Comparison of ENCODE assay signal across 11 mouse cellular contexts in the genomic region with DNA sequence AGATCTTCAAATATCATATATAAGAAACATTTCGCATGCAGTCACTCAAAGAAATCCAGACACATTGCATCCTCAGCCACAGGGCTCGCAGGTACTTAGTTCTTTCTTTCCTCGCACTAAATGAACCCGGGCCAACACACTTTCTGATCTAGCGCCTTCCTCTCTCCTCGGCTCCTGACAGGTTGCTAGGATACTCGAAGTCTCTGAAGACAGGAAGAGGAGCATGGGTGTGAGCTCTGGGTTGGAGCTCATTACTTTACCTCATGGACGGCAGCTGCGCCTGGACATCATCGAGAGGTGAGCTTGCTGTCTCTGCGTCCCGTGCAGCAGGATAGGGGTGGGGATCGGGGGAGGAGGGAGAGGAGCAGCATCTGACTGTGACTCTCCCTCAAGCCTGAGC.
DNase-seq lines count a peak whose midpoint lies in the region; ATAC-seq and TF ChIP-seq lines count a peak whose summit lies in the region.
"Had no signal": no experiment of that assay in that cellular context is flagged by ENCODE, and none has a peak within 500 bp of the region (broad histone marks: within the 10 kb centered on the region; RNA-seq: fewer than 3 reads in every experiment).

No protein-coding gene starts in this region.

- TF ChIP-seq CTCF in brain, embryonic 14.5 days (IDR thresholded peaks at IDR 0.05; ENCODE audit: borderline replicate concordance, extremely low read depth, insufficient read depth, insufficient read length): no peak
- TF ChIP-seq CTCF in kidney, adult 2 months (conservative IDR thresholded peaks at IDR 0.05; ENCODE audit: insufficient read depth, insufficient read length, low read depth, low read length): no peak

- ATAC-seq in embryonic facial prominence, embryonic 13.5 days (ENCODE audit: insufficient number of reproducible peaks, insufficient read depth, low FRiP score, low TSS enrichment, low read depth): no peak
- ATAC-seq in hindbrain, embryonic 16.5 days: peak; percentile 38
- peak; percentile 56 for ATAC-seq in midbrain, embryonic 15.5 days (replicated peaks)

- intact Hi-C loops in heart, postnatal 10 days (cut with DNase I): loop anchor here (10.0 kb wide), 1 partner anchor 256 kb away; no protein-coding TSS in a partner anchor

- no peak overlapping the region; the same call in 1 of the 2 replicates for H3K27ac ChIP-seq in embryonic facial prominence, embryonic 13.5 days
- H3K27ac ChIP-seq in hindbrain, embryonic 16.5 days (ENCODE audit: low read depth, low read length): no peak overlapping the region
- peak overlapping the region; percentile 65 for H3K27ac ChIP-seq in midbrain, embryonic 15.5 days
- no peak overlapping the region for H3K27ac ChIP-seq in kidney, adult 2 months (ENCODE audit: insufficient read depth, low read depth, low read length)

- H3K4me1 ChIP-seq in embryonic facial prominence, embryonic 13.5 days: peaks cover 48% of the 10 kb centered on the region
- peaks cover 21% of the 10 kb centered on the region for H3K4me1 ChIP-seq in hindbrain, embryonic 16.5 days (ENCODE audit: control insufficient read depth, insufficient read depth, low read depth, low read length)
- H3K4me1 ChIP-seq in midbrain, embryonic 15.5 days: peaks cover 24% of the 10 kb centered on the region
- H3K4me1 ChIP-seq in kidney, adult 2 months (ENCODE audit: control insufficient read depth, insufficient read depth, low read length): 0 out of 2 replicates have a peak, but pooled peaks cover 4% of the 10 kb centered on the region

- peaks cover 11% of the 10 kb centered on the region; the same call in 1 of the 2 replicates for H3K36me3 ChIP-seq in embryonic facial prominence, embryonic 13.5 days
- no peaks in the 10 kb centered on the region for H3K36me3 ChIP-seq in hindbrain, embryonic 16.5 days (ENCODE audit: control insufficient read depth, insufficient read depth, low read length)
- H3K36me3 ChIP-seq in midbrain, embryonic 15.5 days (replicated peaks): no peaks in the 10 kb centered on the region
- H3K36me3 ChIP-seq in kidney, adult 2 months (ENCODE audit: control insufficient read depth, insufficient read depth, low read length): no peaks in the 10 kb centered on the region

- H3K4me3 ChIP-seq in embryonic facial prominence, embryonic 13.5 days: no peak overlapping the region
- no peak overlapping the region for H3K4me3 ChIP-seq in hindbrain, embryonic 16.5 days (ENCODE audit: low read length)
- H3K4me3 ChIP-seq in midbrain, embryonic 15.5 days: no peak overlapping the region
- H3K4me3 ChIP-seq in kidney, adult 2 months (ENCODE audit: insufficient read depth, low read depth, low read length): no peak overlapping the region

- H3K27me3 ChIP-seq in embryonic facial prominence, embryonic 13.5 days: peaks cover 38% of the 10 kb centered on the region
- H3K27me3 ChIP-seq in hindbrain, embryonic 16.5 days (replicated peaks; ENCODE audit: control insufficient read depth, insufficient read depth, low read length): no peaks in the 10 kb centered on the region
- no peaks in the 10 kb centered on the region for H3K27me3 ChIP-seq in midbrain, embryonic 15.5 days (replicated peaks)
- no peaks in the 10 kb centered on the region for H3K27me3 ChIP-seq in kidney, adult 2 months (replicated peaks; ENCODE audit: control insufficient read depth, insufficient read depth, low read length)

- no peaks in the 10 kb centered on the region for H3K9me3 ChIP-seq in embryonic facial prominence, embryonic 13.5 days
- no peaks in the 10 kb centered on the region for H3K9me3 ChIP-seq in hindbrain, embryonic 16.5 days (ENCODE audit: control insufficient read depth, low read length)
- H3K9me3 ChIP-seq in midbrain, embryonic 15.5 days: no peaks in the 10 kb centered on the region

- no peak for TF ChIP-seq POLR2A in brain, embryonic 14.5 days (IDR thresholded peaks at IDR 0.05; ENCODE audit: borderline replicate concordance, extremely low read depth, insufficient read depth, insufficient read length, poor library complexity, severe bottlenecking)
- no peak for TF ChIP-seq POLR2A in kidney, adult 2 months (IDR thresholded peaks at IDR 0.05; ENCODE audit: low read depth, low read length)

- 34% methylated on average over 13 of the region's 13 CpGs for WGBS in embryonic facial prominence, embryonic 13.5 days
- WGBS in hindbrain, embryonic 16.5 days: 31% methylated on average over 13 of the region's 13 CpGs
- WGBS in midbrain, embryonic 15.5 days: 38% methylated on average over 13 of the region's 13 CpGs
- WGBS in kidney, adult 2 months: 69% methylated on average over 13 of the region's 13 CpGs

- peak overlapping the region; percentile 41; the same call in 1 of the 2 replicates for H3K9ac ChIP-seq in embryonic facial prominence, embryonic 13.5 days
- H3K9ac ChIP-seq in hindbrain, embryonic 16.5 days (ENCODE audit: low read depth, low read length): no peak overlapping the region
- H3K9ac ChIP-seq in midbrain, embryonic 15.5 days: no peak overlapping the region

- H3K4me2 ChIP-seq in embryonic facial prominence, embryonic 13.5 days: peak overlapping the region; percentile 39
- 0 out of 2 replicates have a peak overlapping the region, but pooled peaks have one; percentile 15 for H3K4me2 ChIP-seq in hindbrain, embryonic 16.5 days (ENCODE audit: low read length)
- H3K4me2 ChIP-seq in midbrain, embryonic 15.5 days: 0 out of 2 replicates have a peak overlapping the region, but pooled peaks have one; percentile 1

- peak; percentile 66 for DNase-seq in brain, embryonic 14.5 days (ENCODE audit: low read depth)
- no peak for DNase-seq in adrenal gland, postnatal 14 days
- no peak for DNase-seq in kidney, adult 2 months
- no peak for DNase-seq in thymus, postnatal 4 days
- no peak for DNase-seq in heart, postnatal 10 days
- DNase-seq: gastrocnemius, postnatal 14 days; kidney, postnatal 14 days; thymus, adult 2 months had no signal
